Mouse (Mus musculus): Measurements from ENCODE around the gene Eng.
A peak's percentile ranks its signal among the peaks of the same experiment; 100 is the strongest.

The Eng gene

DNA sequence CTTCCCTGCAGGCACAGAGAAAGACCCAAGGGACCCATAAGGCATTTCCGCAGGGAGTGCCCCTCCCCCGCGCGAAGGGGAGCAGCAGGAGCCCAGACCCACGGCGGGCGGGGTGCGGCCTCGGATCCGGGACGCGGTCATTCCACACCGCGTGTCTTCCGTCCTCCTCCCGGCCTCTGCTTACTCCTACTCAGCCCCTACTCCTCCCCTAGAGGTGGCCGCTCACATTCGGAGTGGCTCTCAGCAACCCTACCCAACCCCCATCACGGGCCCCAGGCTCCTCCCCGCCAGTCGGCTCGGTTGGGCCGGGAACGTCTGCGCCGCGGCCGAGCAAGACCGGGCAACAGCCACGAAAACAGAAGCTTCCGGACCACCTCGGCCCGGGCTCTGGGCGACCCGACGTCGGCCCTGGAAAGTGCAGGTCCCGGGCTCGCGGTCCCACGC is 65.7 kb downstream of the Eng start:
- peak in 1 of 2 experiments; percentile 68 for DNase-seq

GRCm38 (mm10) chr2:32712586-32712933 is 66.2 kb downstream of the Eng start:
- DNase-seq: peak in 1 of 2 experiments; percentile 97

GRCm38 (mm10) chr2:32712934-32713817 is 66.8 kb downstream of the Eng start, which contains the start of gene Cdk9:
Gene Cdk9, minus strand, starts transcription at chr2:32713076.
- peak; percentile 96 to 98 for DNase-seq

DNA sequence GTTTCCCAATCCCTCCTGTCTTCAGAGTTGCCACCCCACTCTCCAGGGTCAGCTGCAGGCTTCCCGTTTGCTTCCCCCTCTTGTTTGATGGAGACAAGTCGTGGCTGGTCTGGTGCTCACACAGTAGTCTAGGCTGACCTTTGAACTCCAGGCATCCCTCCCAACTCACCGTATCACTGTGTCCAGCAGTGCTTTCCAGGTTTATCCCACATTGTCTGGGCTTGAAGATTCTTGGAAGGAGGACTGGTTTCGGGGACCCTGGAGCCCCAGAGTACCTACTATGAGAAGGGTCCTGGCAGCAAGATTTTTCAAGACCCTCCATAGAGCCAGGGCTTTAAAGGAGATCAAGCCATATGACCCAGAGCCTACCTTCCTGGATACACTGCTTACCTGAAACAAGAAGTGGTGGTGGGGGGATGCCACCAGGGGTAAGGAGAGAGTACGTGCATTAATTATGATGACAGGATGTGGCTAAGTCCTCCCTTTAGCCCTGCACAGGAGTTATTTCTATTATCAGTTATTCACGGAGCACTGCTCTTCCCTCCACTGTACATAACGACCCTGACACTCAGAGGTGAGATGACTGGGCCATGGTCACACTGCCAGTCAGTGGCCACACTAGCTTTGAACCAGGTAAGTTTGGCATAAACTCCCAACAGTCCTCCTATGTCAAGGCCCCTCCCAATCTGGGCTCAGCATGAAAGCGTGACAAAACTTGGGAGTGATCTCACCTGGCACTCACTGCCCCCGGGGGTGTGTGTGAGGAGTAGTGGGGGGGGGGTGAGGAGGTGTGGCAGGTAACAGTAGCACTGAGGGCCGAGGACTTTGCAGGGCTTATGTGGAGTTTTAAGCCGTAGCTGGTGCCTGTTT is 68.0 kb downstream of the Eng start:
- no peak for DNase-seq

GRCm38 (mm10) chr2:32714987-32715425 is 68.6 kb downstream of the Eng start:
- DNase-seq: no peak

DNA sequence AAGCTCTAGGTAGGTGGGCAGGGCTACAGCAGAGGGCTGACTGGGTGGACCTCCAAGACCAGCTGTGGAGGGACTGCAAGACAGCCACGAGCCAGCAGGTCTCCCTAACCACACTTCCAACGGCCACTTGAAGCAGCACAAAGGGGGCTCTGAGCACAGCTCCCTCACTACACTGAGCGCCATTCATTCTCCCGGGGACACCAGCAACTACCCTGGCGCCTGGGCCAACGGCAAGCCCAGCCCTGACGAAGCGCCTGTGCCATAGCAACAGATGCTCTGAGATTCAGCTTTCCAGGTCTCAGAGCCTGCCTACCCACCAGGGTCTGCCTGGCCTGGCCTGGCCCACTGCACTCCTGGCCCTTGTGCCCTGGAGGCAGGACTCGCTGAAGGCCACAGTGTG is 72.4 kb downstream of the Eng start:
- no peak for DNase-seq

- no peak for DNase-seq
Observed at GRCm38 (mm10) chr2:32720053-32720452, 73.7 kb downstream of the Eng start.

GRCm38 (mm10) chr2:32720681-32721229 is 74.4 kb downstream of the Eng start, which contains the start of gene Sh2d3c:
Gene Sh2d3c, plus strand, starts transcription at chr2:32721055.
- DNase-seq: no peak

DNA sequence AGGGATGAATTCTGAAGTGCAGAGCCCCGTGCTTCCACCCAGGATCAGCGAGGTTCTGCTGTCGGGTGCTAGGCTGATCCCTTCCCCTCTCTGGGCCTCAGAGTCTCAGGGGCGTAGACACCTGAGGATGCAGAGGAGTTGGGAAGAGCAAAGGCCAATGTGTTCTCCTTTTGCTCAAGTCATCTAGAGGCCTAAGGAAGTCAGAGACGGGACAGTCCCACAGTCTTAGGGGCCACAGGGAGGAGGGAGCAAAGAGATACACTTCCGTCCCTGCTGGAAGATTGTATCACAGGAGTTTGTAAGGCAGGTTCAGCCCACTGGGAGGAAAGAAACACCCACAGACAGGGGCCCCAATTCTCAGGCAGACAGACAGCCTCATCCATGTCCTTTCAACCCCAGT is 75.7 kb downstream of the Eng start:
- DNase-seq: no peak

DNA sequence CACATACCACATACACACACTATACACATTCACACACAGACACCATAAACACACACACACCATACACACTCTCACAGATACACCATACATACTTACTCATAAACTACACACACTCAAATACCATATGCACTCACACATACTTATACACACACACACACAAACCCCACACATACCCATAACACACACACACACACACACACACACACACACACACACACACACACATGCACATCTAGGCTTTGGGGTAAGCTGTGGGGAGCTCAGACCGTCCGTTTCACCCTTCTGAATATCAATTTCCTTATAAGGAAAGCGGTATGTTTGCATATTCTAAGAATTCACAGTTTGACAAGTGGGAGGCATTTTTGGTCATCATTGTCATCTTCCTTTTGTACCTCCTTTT is 76.2 kb downstream of the Eng start:
- no peak for DNase-seq

- DNase-seq: no peak
Observed at GRCm38 (mm10) chr2:32724149-32724548, 77.8 kb downstream of the Eng start.

- no peak for DNase-seq
Observed at GRCm38 (mm10) chr2:32724832-32725790, 78.7 kb downstream of the Eng start.

DNA sequence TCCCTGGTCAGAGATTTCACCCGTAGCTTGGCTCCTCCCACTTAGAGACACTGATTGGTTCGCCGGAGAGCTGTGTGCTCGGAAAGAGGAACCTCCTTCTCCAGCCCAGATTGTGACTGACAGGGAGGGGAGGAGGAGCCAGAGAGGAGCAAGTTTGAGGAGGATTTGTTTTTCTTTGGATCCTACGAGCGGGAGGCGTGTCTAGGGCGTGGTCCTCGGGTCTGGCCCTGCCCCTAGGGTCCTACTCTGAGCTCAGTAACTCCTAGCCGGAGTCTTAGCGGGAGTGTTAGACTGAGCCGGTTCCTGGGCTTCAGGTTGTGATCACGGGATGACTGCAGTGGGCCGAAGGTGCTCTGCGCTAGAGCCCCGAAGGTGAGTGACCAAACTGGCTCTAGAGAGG is 81.0 kb downstream of the Eng start:
- DNase-seq: peak; percentile 83 to 86

GRCm38 (mm10) chr2:32728463-32728862 is 82.1 kb downstream of the Eng start:
- no peak for DNase-seq

DNA sequence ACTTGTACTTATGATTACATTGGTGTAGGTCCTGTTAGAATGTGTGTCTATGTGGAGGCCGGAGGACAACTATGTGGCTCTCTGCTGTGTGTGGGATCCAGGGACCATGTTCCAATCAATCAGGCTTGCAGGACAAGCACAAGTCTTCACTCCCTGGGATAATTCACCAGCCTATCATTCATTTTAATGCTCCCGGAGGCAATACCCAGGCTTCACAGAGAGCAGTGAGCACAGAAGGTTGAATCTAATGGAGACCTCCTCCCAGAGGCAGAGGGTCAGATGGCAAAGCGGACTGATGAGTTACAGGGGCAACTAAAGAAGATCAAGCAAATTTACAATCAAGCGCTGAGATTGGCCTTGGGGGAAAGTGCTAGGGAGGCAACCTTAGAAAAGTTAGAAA is 83.2 kb downstream of the Eng start:
- DNase-seq: no peak

DNA sequence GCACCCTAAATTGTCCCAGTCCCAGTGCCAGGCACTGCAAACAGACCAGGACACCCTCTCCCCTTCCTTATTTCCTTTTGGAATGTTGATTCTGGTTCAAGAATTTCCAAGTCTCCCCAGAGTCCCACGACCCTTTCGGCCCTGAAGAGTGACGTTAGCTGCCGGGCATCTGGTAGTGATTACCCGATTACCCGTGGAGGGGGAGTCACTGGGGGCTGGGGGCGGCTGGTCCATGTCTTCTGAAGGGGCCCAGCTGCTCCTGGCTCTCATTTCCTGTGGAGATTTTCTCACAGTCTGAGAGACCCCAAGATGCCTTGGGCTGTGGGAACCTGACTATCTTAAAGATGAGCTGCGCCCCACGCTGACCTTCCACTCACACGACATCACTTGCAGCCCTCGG is 84.5 kb downstream of the Eng start:
- no peak for DNase-seq

GRCm38 (mm10) chr2:32731911-32732310 is 85.5 kb downstream of the Eng start:
- DNase-seq: no peak
